Mouse (Mus musculus): ENCODE results near the gene BC048679. TPM values are rescaled to one million over a fixed set of nuclear protein-coding genes. Genes with fewer than 3 reads are reported as not detected.
"Not testable (repeated sequence)": the region's sequence is repeated elsewhere in the genome, so short reads cannot be mapped to it uniquely, and the experiment has no call there.

Gene BC048679
- not detected for total RNA-seq (2021)
- long read RNA-seq, experiment 1: 0 reads
- long read RNA-seq, experiment 2: 0 reads

GRCm38 (mm10) chr7:81498181-81498580, at the start of gene BC048679:
Gene BC048679, minus strand, starts transcription at chr7:81498281.
- DNase-seq: no peak

- DNase-seq: no peak
Observed at GRCm38 (mm10) chr7:81542934-81543333, 44.9 kb upstream of the BC048679 start.

GRCm38 (mm10) chr7:81541924-81542524, 43.9 kb upstream of the BC048679 start:
- DNase-seq: peak; percentile 9 to 56

GRCm38 (mm10) chr7:81540999-81541398, 42.9 kb upstream of the BC048679 start:
- DNase-seq: no peak

- DNase-seq: no peak
Observed at GRCm38 (mm10) chr7:81539565-81539964, 41.5 kb upstream of the BC048679 start.

DNA sequence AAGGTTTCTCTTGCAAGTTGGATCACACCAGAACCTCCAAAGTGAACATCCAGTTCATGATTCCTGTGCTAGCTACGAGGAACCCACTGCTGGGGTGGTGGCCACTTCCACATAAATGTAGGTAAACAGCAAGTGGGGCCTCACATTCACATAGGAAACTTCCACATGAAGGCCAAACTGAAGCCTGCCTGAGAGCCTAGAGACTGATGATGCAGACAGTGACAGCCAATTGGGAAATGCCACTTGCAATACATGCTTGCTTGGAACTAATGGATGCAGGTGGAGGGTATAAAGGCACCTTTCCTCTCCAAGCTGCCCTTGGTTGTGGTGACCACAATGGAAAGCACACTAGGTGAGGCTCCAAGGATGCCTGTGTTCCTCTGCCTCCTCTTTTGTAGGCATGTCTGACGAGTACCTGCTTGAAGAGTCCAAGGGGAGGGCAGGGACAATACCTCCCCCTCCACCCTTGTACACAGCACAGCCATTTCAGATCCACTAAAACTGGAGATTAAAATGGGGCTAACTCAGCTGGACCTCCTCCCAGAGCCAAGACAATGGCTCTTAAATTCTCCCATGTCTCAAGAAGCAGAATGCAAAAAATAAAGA, 40.1 kb upstream of the BC048679 start:
- peak; percentile 17 to 30 for DNase-seq

- no peak for DNase-seq
Observed at GRCm38 (mm10) chr7:81536478-81536877, 38.4 kb upstream of the BC048679 start.

- no peak for DNase-seq
Observed at GRCm38 (mm10) chr7:81531462-81531861, 33.4 kb upstream of the BC048679 start.

DNA sequence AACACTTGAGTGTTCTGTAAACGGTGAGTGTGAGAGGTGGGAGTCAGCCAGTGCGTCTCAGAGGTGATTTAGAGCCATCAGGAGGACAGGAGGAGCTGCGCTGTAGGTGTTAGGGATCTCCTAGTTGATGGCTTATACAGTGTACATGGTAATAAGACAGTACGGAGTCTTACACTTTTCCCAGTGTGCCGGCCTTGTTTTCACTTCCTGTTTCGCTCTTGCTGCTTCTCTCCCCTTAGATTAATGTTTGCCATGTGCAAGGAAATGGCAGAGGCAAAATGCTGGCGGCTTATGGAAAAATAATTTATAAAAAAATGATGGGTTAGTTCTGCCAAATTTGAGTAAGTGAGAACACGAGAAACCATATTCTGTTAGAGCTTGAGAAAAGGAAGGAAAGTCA, 30.8 kb upstream of the BC048679 start:
- DNase-seq: no peak

GRCm38 (mm10) chr7:81523663-81524017, 25.6 kb upstream of the BC048679 start:
- DNase-seq: no peak

GRCm38 (mm10) chr7:81523008-81523662, 25.1 kb upstream of the BC048679 start:
- DNase-seq: peak; percentile 91 to 93

GRCm38 (mm10) chr7:81516154-81517030, 18.3 kb upstream of the BC048679 start:
- no peak for DNase-seq

DNA sequence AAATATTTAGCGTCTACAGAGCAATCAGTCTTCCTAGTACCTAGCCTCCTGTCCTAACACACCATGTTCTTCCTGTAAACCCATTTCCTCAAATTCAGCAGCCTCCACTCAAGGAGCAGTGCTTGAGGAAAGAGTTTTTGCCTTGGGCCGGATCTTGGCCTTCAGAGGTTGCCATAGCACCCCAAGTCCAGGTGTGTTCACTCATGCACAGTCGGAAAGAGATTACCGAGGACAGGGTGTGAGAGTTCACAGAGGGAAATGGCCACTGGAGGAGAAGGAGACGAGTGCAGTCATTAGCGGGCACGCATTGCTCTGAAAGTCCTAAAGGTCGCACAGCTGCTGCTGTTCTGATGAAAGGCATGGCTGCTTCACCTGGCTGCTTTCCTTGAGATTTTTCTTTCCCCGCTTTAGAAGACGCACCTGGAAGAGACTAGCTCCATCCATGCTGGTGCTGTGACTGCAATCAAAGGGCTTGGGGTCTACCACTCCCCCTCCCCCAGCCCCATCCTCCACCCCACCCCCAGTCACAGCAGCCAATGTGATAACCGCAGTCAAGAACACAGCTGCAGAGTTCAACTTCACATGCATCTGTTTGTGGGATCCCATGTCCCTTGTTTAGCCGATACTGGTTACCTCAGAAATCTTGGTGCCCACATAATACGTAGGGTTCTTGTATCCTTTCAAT, 17.0 kb upstream of the BC048679 start:
- no peak for DNase-seq

DNA sequence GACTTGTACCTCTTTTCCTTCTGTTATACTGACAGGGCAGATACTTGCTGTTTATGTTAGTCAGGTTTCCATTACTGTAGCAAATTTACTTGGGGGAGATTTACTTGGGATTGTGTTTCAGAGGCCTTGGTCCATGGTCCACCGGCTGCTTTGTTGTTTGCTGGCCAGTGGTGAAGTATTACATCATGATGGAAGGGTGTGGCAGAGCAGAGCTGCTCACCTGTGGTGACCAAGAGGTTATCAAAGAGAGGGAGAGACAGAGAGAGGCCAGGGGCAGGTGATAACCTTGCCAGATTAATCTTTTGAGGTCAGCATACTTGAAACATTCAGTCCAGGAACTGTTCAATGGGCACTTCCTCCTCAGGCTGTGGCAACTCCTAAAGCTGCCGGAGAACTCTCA, 3.0 kb upstream of the BC048679 start:
- no peak for DNase-seq

- DNase-seq: no peak
Observed at GRCm38 (mm10) chr7:81497171-81497570, 910 bp downstream of the BC048679 start.

GRCm38 (mm10) chr7:81493331-81494021, 4.6 kb downstream of the BC048679 start, which contains the start of gene Ap3b2:
Gene Ap3b2, minus strand, starts transcription at chr7:81493925.
- DNase-seq: peak; percentile 80 to 86

GRCm38 (mm10) chr7:81492628-81493027, 5.5 kb downstream of the BC048679 start:
- no peak for DNase-seq

DNA sequence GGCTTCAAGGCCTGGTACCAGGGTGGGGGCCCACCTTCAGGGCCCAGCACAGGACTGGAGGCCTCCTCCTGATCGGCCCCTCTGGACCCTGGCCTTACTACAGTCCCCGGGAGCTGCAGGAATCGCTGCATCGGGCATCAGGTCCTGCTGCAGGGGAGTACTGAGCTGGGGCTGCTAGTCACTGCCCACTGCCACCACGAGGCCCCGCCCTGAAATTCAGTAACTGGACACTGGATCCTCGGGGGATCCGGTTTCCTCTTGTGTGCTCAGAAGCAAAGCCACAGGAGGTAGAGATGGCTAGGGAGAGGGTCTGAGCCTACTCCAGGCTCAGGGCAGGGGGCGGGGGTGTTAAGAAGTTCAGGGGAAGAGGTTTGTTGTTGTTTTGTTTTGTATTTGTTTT, 8.4 kb downstream of the BC048679 start:
- DNase-seq: no peak

DNA sequence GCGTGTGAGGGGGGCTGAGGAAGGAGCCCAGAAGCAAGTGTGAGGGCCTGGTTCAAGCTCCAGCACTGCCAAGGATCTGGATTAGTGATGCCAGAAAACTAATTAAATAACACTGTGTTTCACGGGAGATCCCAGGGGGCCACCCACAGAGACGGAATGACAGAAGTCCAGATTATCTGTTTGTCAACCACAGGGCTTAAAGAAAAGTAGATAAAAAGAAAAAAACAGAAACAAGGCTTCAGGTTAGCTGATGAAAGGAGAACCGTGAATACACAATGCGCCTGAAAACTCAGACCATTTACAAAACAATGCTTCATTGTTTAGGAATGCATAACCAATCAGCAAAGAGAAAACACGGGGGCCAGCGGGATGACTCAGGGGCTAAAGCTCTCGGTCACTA, 17.3 kb downstream of the BC048679 start:
- no peak for DNase-seq

DNA sequence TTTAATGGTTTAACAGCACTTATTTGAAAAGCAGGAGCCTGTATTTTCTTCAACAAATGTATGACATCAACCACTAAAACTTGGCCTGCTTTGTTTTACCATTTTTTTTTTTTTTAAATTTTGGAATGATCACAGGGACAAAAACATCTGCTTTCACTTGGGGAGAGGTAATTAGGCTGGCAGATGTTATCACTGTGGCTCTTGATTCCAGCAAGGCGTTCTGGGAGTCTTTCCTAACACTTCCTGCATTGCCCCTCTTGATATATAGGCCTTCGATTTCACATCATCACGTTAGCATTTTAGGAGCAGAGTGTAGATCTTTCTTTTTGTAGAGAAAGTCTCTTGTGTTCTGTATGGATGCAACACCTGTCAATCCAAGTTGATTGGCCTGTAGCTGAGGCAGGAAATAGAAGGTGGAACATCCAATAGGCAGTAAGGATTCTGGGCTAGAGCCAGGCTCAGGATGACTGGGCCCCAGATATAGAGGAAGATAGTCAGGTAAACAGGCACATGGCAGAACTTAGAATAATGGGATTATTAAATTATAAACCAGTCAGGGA, 18.5 kb downstream of the BC048679 start:
- DNase-seq: no peak

DNA sequence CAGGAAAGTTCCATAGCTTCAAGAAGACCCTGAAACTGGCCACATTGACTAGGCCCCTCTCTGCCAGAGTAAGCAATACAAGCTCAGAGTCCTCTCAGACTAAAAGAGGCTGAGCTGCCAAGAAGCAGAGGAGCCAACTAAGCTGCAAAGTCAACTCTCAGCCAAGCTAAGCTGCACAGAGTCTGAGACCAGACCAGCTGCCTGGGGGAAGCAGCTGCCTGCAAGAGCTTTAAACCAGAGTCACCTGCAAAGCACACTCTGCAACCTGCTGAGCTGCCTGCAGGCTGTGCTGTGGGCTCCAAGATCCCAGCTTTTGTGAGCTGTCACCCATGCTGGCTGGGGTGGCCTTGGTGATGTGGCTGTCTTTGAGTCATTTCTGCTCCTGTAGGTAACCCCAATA, 19.8 kb downstream of the BC048679 start:
- not testable (repeated sequence) for DNase-seq

All from adrenal gland, postnatal 36 days (tissue).